Comparison of ENCODE assay signal across 38 mouse cellular contexts in the genomic region with DNA sequence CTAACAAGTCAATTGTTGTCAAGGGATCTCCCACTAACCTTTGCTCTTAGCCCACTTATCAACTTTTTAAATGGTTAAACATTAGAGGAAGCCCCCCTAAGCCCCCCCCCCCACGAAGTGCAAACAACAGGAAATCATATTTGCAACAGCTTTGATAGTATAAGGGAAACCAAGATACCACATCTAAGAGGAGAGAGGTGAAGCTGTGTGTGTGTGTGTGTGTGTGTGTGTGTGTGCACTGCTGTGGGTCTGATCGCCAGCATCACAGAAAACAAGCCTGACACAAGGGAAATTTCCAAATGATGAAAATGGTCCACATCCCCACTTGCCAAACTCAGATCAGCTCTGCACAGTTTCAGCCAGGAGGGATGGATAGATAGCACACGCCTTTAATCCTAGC. TPM values are rescaled to one million over a fixed set of nuclear protein-coding genes. Genes with fewer than 3 reads are reported as not detected.
A peak's percentile ranks its signal among the peaks of the same experiment; 100 is the strongest.
DNase-seq lines count a peak whose midpoint lies in the region; ATAC-seq and TF ChIP-seq lines count a peak whose summit lies in the region.
"Had no signal": no experiment of that assay in that cellular context is flagged by ENCODE, and none has a peak within 500 bp of the region (broad histone marks: within the 10 kb centered on the region; RNA-seq: fewer than 3 reads in every experiment).

No protein-coding gene starts in this region.

- no peak overlapping the region for H3K27ac ChIP-seq in intestine, embryonic 15.5 days
- no peak overlapping the region for H3K27ac ChIP-seq in intestine, postnatal 0 days (ENCODE audit: low read depth, low read length)
- H3K27ac ChIP-seq: embryonic facial prominence, embryonic 13.5 days; forebrain, embryonic 10.5 days; forebrain, embryonic 15.5 days; gastrocnemius, adult 2 months; heart, adult 2 months; hindbrain, embryonic 13.5 days; kidney, embryonic 15.5 days; liver, embryonic 12.5 days; midbrain, embryonic 12.5 days; neural tube, embryonic 13.5 days had no signal

- H3K4me2 ChIP-seq in intestine, embryonic 15.5 days (replicated peaks), result no peak overlapping the region
- no peak overlapping the region for H3K4me2 ChIP-seq in intestine, postnatal 0 days (replicated peaks; ENCODE audit: low read depth)
- H3K4me2 ChIP-seq: embryonic facial prominence, embryonic 13.5 days; forebrain, embryonic 15.5 days; heart, embryonic 12.5 days; hindbrain, embryonic 13.5 days; kidney, embryonic 15.5 days; liver, embryonic 12.5 days; midbrain, embryonic 12.5 days; neural tube, embryonic 13.5 days had no signal

- no peak for TF ChIP-seq CTCF in intestine, postnatal 0 days (IDR thresholded peaks at IDR 0.05; ENCODE audit: low read depth)

- H3K4me3 ChIP-seq in intestine, embryonic 15.5 days (replicated peaks), result no peak overlapping the region
- H3K4me3 ChIP-seq in intestine, postnatal 0 days (ENCODE audit: low read depth, low read length), result no peak overlapping the region
- H3K4me3 ChIP-seq: embryonic facial prominence, embryonic 13.5 days; forebrain, embryonic 10.5 days; forebrain, embryonic 15.5 days; gastrocnemius, adult 2 months; heart, adult 2 months; heart, embryonic 12.5 days; hindbrain, embryonic 13.5 days; kidney, embryonic 15.5 days; liver, embryonic 12.5 days; megakaryocyte, embryonic 14.5 days; midbrain, embryonic 12.5 days; myocyte; neural tube, embryonic 13.5 days had no signal

- peaks cover 16% of the 10 kb centered on the region; the same call in 1 of the 2 replicates for H3K36me3 ChIP-seq in intestine, embryonic 15.5 days
- H3K36me3 ChIP-seq in intestine, postnatal 0 days (ENCODE audit: control insufficient read depth, insufficient read depth), result peaks cover 46% of the 10 kb centered on the region

- no peak overlapping the region for H3K9ac ChIP-seq in intestine, embryonic 15.5 days
- H3K9ac ChIP-seq in intestine, postnatal 0 days (ENCODE audit: low read depth, low read length), result no peak overlapping the region
- H3K9ac ChIP-seq: embryonic facial prominence, embryonic 13.5 days; forebrain, embryonic 15.5 days; heart, embryonic 12.5 days; hindbrain, embryonic 13.5 days; kidney, embryonic 15.5 days; liver, embryonic 12.5 days; liver, postnatal 0 days; midbrain, embryonic 12.5 days; neural tube, embryonic 13.5 days had no signal

- no peaks in the 10 kb centered on the region for H3K4me1 ChIP-seq in intestine, embryonic 15.5 days (replicated peaks)
- no peaks in the 10 kb centered on the region for H3K4me1 ChIP-seq in intestine, postnatal 0 days (replicated peaks; ENCODE audit: control insufficient read depth, insufficient read depth, low read length)
- H3K4me1 ChIP-seq: embryonic facial prominence, embryonic 13.5 days; forebrain, embryonic 10.5 days; forebrain, embryonic 15.5 days; heart, embryonic 12.5 days; hindbrain, embryonic 13.5 days; kidney, embryonic 15.5 days; midbrain, embryonic 12.5 days; neural tube, embryonic 13.5 days had no signal

- H3K9me3 ChIP-seq in intestine, embryonic 15.5 days, result no peaks in the 10 kb centered on the region
- no peaks in the 10 kb centered on the region for H3K9me3 ChIP-seq in intestine, postnatal 0 days (ENCODE audit: control insufficient read depth)
- H3K9me3 ChIP-seq: embryonic facial prominence, embryonic 13.5 days; forebrain, embryonic 10.5 days; forebrain, embryonic 15.5 days; heart, embryonic 12.5 days; hindbrain, embryonic 13.5 days; kidney, embryonic 15.5 days; liver, embryonic 12.5 days; megakaryocyte, embryonic 14.5 days; midbrain, embryonic 12.5 days; neural tube, embryonic 13.5 days had no signal

- H3K27me3 ChIP-seq in intestine, embryonic 15.5 days (replicated peaks), result no peaks in the 10 kb centered on the region
- H3K27me3 ChIP-seq in intestine, postnatal 0 days (replicated peaks; ENCODE audit: control insufficient read depth, insufficient read depth, low read length), result no peaks in the 10 kb centered on the region
- H3K27me3 ChIP-seq: CH12.LX; embryonic facial prominence, embryonic 13.5 days; forebrain, embryonic 15.5 days; heart, embryonic 12.5 days; hindbrain, embryonic 13.5 days; kidney, embryonic 15.5 days; liver, embryonic 12.5 days; megakaryocyte, embryonic 14.5 days; midbrain, embryonic 12.5 days; neural tube, embryonic 13.5 days had no signal

- DNase-seq in CD8-positive naive resting alpha-beta T cell, adult 2 months (ENCODE audit: low read depth in 2 of 2, low spot score in 2 of 2), result peak; percentile 56 to 74
- peak; percentile 89 for DNase-seq in naive thymus-derived CD4-positive, alpha-beta T cell, adult 2 months (ENCODE audit: low read depth)
- peak; percentile 62 for DNase-seq in thymus, postnatal 4 days
- DNase-seq in kidney, adult 18-20 months, result no peak
- DNase-seq in urinary bladder, postnatal 36 days (ENCODE audit: low spot score in 2 of 2), result no peak
- DNase-seq: adrenal gland, postnatal 14 days; cerebellum, adult 11-12 months; cerebellum, adult 9-11 months; gastrocnemius, adult 2 months; gastrocnemius, postnatal 36 days; heart, adult 2 months; heart, postnatal 4 days; kidney, postnatal 36 days; layer of hippocampus, postnatal 36 days; left cerebral cortex, postnatal 4 days; liver, postnatal 0 days; lung, postnatal 4 days; right cerebral cortex, postnatal 4 days had no signal

- peak; percentile 44 for ATAC-seq in intestine, embryonic 15.5 days
- ATAC-seq in intestine, postnatal 0 days, result no peak
- ATAC-seq: forebrain, embryonic 15.5 days; liver, embryonic 12.5 days; liver, postnatal 0 days had no signal

- WGBS in intestine, embryonic 15.5 days, result 47% methylated on average over 3 of the region's 3 CpGs
- WGBS in intestine, postnatal 0 days, result 45% methylated on average over 3 of the region's 3 CpGs

RNA-seq across cellular contexts. Expression of gene Samhd1, which starts 16.0 kb away (rescaled TPM):
- polyA plus RNA-seq in intestine, embryonic 15.5 days (2015; fragmentation: Nextera tagmentation; extraction: Ambion mirVana), result 23.5 and 23.7 TPM in 2 replicates
- polyA plus RNA-seq in intestine, postnatal 0 days (2015; fragmentation: Nextera tagmentation; extraction: Ambion mirVana), result 29.4 and 33.7 TPM in 2 replicates

RNA-seq across cellular contexts. Expression of gene Tldc2, which starts 32.2 kb away (rescaled TPM):
- not detected in 2 replicates for polyA plus RNA-seq in intestine, embryonic 15.5 days (2015; fragmentation: Nextera tagmentation; extraction: Ambion mirVana)
- not detected in 2 replicates for polyA plus RNA-seq in intestine, postnatal 0 days (2015; fragmentation: Nextera tagmentation; extraction: Ambion mirVana)
- polyA plus RNA-seq: embryonic facial prominence, embryonic 13.5 days; forebrain, embryonic 10.5 days; forebrain, embryonic 15.5 days; heart, adult 2 months; heart, embryonic 12.5 days; heart, postnatal 0 days; hindbrain, embryonic 13.5 days; limb, embryonic 14.5 days; liver, postnatal 0 days; lung, embryonic 16.5 days; midbrain, embryonic 12.5 days; midbrain, postnatal 0 days; myocyte; neural tube, embryonic 13.5 days; spleen, adult 2 months; testis, adult 2 months had no signal

RNA-seq across cellular contexts. Expression of gene Soga1, which starts 40.0 kb away (rescaled TPM):
- polyA plus RNA-seq in intestine, embryonic 15.5 days (2015; fragmentation: Nextera tagmentation; extraction: Ambion mirVana), result 2.0 and 2.3 TPM in 2 replicates
- 0.90 TPM in 2 replicates for polyA plus RNA-seq in intestine, postnatal 0 days (2015; fragmentation: Nextera tagmentation; extraction: Ambion mirVana)

Comparison
In these comparisons a context has a peak if more than half of its experiments do, and no peak if none do; other contexts are left out.
1. DNase-seq: peak in CD8-positive naive resting alpha-beta T cell, adult 2 months (2 of 2), naive thymus-derived CD4-positive, alpha-beta T cell, adult 2 months (single experiment) and thymus, postnatal 4 days (single experiment); none in kidney, adult 18-20 months (single experiment) and urinary bladder, postnatal 36 days (0 of 2).